Mouse (Mus musculus) ZHBTc4 (cell line): Measurements from ENCODE around the gene Pet100.

Experiments
- DNase-seq: peaks from one replicate; pipeline ENCODE4 v3.0.0-alpha.2; 2011; ENCODE audit warnings: low read depth, low spot score

Gene Pet100

GRCm38 (mm10) chr8:3625445-3625844, 4.1 kb downstream of the Pet100 start, which contains the start of gene Pcp2:
Pcp2 (minus strand) TSS chr8:3625545.
- DNase-seq, result no peak

GRCm38 (mm10) chr8:3626971-3627370, 5.6 kb downstream of the Pet100 start:
- DNase-seq, result no peak

DNA sequence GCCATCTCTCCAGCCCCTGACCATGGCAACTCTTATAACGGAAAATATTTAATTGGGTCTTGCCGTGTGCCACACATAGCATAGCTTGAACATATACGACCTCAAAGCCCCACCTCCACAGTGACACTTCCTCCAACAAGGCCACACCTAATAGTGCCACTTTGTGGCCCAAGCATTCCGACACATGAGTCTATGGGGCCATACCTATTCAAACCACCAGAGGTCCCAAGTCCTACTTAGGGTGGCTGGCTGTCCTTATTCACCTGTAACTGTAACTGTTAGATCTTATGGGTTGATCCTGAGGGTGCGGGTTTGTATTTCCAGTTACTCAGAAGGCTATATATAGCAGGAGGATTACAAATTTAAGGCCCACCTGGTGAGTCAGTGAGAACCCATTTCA, 6.7 kb downstream of the Pet100 start:
- DNase-seq, result peak; percentile 88

DNA sequence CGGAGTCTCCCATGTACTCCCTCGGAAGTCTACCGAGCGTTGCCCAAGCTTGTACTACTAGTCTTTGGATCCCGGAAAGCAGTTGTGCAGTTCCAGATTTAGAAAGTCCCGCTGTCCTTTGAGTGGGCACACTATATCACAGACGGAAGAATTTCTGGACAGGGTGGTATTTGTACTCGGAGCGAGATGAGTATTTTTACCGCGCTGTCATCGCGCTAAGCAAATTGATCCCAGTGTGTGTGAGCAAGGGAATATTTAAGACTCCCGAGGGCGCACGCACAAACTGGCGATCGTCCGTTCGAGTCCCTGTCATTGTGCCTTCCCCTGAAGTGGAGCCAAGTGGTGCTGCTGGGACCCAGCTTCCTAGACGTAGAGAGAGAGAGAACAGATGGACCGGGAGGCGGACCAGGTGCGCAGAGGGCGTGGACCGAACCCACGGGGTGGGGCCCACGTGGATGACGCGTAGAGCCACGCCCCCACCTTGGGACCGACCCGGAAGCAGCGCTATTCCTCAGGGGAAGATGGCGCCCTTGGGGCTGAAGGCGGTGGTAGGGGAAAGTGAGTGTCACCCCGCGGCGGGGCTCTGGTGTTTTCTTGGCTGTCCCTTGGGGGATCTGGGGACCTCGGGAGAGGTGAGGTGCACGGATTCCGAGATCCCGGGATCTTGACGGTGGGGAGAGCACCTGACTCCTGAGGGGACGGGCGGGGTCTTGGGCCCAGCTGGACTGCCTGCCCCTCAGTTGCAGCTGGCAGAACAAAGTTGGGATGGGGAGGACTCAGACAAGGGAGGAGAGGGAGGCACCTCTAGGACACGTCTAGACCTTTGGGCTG, 9.5 kb downstream of the Pet100 start, which contains the start of gene Stxbp2:
Gene Stxbp2, plus strand, starts transcription at position 309 of the 831 bp plus-strand sequence.
- peak; percentile 90 for DNase-seq

DNA sequence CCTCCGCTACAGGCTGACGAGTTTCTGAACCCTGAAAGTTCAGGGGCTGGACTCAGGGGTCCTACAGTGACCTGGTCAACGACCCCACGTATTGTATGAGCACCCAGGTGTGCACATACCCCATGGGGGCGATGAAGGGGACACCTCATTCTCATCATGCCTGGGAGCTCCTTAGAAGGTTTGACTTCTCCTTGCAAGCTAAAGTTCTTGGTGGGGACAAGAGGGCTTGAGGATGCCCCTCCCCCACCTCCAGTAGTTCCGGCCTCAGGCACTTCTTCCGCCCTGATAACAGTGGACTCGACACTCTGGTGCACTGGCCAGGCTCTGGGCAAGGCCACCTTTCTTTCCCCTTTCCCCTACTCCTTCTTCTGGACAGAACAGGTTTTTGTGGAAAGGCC, 10.1 kb downstream of the Pet100 start:
- DNase-seq, result peak; percentile 31

DNA sequence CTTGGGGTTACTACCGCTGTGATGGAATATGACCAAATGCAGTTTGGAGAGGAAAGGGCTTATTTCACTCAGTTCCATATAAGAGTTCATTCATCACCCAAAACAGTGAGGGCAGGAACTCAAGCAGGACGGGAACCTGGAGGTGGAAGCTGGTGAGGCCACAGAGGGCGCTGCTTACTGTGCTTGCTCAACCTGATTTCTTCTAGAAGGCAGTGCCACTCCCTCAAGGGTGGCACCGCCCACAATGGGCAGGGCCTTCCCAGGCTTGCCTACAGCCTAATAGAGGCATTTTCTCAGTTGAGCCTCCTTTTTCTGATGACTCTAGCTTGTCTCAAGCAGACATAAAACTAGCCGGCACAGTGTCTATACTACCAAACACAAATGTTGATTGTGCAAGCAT, 24.5 kb downstream of the Pet100 start:
- peak; percentile 87 for DNase-seq

DNA sequence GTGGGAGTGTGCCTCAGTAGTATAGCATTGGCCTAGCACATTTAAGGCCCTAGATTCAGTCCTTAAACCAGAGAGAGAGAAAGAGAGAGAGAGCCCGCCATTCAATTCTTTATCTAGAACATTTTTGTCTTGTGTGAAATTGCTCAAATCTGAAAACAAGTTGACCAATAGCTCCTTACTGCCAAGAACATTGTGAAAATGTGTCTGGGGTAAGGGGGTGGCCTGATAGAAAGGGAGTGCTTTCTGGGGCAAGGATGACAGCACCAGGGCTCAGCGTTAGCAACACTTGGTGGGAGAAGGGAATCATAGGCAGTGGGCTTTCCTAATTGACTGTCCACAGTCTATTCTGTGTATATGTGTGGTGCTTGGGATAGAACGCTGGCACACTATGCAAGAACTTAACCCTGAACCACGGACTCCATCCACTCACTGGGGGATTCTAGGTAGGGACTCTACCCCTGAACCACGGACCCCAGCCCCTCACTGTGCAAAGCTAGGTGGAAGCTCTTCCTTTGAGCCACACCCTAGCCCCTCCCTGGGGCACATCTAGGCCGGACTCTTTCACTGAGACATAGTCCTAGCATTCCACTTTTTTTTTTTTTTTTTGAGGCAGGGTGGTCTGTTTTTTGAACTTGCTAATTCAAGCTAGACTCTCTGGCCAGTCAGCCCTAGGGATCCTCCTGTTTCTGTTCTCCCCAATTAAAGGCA, 25.6 kb downstream of the Pet100 start:
- no peak for DNase-seq

GRCm38 (mm10) chr8:3647561-3647960, 26.2 kb downstream of the Pet100 start:
- DNase-seq, result no peak

DNA sequence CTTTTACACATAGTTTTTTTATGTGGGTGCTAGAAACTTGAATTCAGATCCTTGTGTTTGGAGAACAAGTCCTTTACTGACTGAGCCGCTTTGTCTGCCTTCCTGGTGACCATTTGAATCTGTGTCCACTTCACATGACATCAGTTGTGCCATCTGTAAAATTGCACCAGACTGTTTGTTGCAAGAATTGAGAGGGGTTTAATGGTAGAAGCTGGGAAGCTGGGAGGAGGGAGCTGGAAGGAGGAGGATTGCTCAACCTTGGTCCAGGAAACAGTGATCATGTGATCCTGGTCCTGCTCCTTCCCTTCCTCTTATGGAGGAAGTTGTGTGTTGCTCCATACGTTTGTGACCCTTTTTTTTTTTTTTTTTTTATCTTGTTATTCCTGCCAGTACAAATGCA, 26.9 kb downstream of the Pet100 start:
- DNase-seq, result no peak

- peak; percentile 72 for DNase-seq
These were observed 27.6 kb downstream of the Pet100 start for GRCm38 (mm10) chr8:3648990-3649389.

DNA sequence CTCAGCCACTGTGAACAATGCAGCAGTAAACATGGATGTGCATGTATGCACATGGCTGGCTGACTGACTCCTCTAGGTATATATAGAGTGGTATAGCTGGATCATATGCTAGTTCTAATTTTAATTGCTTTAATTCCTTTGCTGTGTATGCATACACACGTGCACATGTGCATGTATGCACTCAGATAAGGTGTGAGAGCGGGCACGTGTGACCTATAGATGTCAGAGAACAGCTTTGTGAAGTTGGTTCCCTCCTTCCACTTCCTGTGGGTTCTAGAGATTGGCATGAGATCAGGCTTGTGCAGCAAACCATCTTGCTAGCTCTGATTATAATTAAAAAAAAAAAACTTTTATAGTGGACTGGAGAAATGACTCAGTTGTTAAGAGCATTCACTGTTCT, 31.5 kb downstream of the Pet100 start:
- DNase-seq, result no peak

- DNase-seq, result peak; percentile 28
These were observed 33.6 kb downstream of the Pet100 start for GRCm38 (mm10) chr8:3654726-3655508.

- no peak for DNase-seq
These were observed 34.2 kb downstream of the Pet100 start, which contains the start of gene Retn for GRCm38 (mm10) chr8:3655526-3655925. Retn (plus strand) TSS chr8:3655770.

GRCm38 (mm10) chr8:3656725-3657381, 35.5 kb downstream of the Pet100 start:
- DNase-seq, result no peak

DNA sequence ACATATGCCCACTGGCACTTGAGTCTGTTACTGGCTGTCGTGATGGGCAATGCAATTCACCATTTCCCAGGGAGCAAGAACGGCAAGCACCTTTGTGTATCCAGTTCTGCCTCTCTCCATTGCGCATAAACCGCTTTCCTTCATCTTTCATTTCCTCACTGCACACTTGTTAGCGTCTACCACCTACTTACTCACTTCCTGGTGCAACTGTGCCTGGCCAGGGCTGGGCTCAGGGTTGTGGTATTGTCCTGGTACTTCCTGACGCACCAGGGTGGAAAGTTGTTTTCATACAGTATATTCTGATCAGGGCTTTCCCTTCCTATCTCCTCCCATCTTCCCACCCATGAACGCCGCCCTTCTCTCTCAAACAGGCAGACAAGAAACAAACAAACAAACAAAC, 39.5 kb downstream of the Pet100 start:
- DNase-seq, result no peak

DNA sequence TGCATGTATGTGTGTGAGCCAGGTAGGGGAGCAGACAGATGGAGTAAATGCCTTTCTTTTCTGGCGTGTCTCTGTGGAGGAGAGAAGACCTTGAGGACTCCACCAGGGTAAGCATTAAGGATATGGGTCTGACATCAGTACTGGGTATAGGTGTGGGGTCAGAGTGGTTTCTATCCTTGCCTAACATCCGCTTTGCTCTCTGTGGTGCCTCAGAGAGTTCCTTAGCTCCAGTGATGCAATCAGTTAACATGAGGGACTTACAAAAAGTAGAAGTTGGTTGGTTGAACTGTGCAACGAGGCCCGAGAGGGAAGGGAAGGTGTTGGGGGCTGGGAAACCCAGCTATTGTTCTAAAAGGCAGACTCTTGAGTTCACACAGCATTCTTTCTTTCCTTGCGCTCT, 43.1 kb downstream of the Pet100 start:
- no peak for DNase-seq

DNA sequence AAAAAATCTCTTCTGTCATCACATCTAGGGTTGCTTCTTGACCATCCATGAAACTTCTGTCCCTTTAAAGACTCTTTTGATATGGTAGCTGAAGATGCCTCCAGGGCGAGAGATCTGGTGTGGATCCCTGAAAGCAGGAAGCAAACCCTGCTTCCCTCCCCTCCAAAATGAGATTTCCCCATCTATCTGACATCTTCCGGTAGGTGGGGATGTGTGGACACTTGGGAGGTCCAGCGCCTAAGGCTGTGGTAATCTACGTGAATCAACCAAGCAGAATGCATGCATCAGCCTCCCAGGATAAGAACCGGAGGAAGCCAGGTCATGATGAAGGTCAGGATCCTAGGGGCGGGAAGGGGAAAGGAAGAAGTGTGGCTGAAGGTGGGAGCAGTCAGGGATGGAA, 44.2 kb downstream of the Pet100 start, which contains the start of gene Mcemp1:
Gene Mcemp1, plus strand, starts transcription at position 248 of the 400 bp plus-strand sequence.
- no peak for DNase-seq

- peak; percentile 65 for DNase-seq
These were observed 49.0 kb downstream of the Pet100 start for GRCm38 (mm10) chr8:3670388-3670787.

- DNase-seq, result peak; percentile 96
These were observed 50.7 kb downstream of the Pet100 start, which contains the start of gene Fcor for GRCm38 (mm10) chr8:3671980-3672491. Fcor (minus strand) TSS chr8:3672362.

- DNase-seq, result no peak
These were observed 53.3 kb downstream of the Pet100 start for GRCm38 (mm10) chr8:3674671-3675070.
